In the genomic region with DNA sequence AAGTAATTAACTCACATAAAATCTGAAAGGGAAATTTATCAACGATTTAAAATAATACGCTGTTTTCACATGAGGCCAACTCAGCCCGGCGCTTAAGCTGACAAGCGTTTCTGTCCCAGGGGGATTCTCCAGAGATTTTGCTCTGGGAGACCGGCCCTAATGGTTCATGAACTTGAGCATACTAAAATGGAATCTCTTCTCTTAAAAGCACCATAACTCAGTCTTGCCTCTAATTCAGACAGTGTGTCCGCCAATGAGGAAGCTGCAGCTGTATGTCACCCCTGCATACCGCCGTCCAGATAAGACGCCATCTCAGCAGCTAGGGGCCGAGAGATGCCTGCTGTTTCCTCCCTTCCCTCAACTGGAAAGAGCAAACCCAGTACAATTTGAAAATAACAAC, we compare ENCODE assay signal across 22 mouse cellular contexts.
DNase-seq lines count a peak whose midpoint lies in the region; ATAC-seq and TF ChIP-seq lines count a peak whose summit lies in the region.
"Had no signal": no experiment of that assay in that cellular context is flagged by ENCODE, and none has a peak within 500 bp of the region (broad histone marks: within the 10 kb centered on the region; RNA-seq: fewer than 3 reads in every experiment).

No protein-coding gene starts in this region.

- no peak overlapping the region for H3K9ac ChIP-seq in kidney, embryonic 14.5 days (ENCODE audit: low read depth, low read length)
- no peak overlapping the region for H3K9ac ChIP-seq in kidney, postnatal 0 days (ENCODE audit: low read depth, low read length)
- H3K9ac ChIP-seq: forebrain, postnatal 0 days had no signal

- peaks cover 9% of the 10 kb centered on the region for H3K4me1 ChIP-seq in heart, embryonic 10.5 days
- no peaks in the 10 kb centered on the region for H3K4me1 ChIP-seq in kidney, adult 2 months (ENCODE audit: control insufficient read depth, insufficient read depth, low read length)
- peaks cover 10% of the 10 kb centered on the region; the same call in 1 of the 2 replicates for H3K4me1 ChIP-seq in kidney, embryonic 14.5 days (ENCODE audit: control insufficient read depth, insufficient read depth, low read length)
- no peaks in the 10 kb centered on the region for H3K4me1 ChIP-seq in kidney, postnatal 0 days (replicated peaks; ENCODE audit: insufficient read depth, low read length)
- H3K4me1 ChIP-seq: forebrain, embryonic 10.5 days had no signal

- H3K27me3 ChIP-seq in heart, embryonic 10.5 days (ENCODE audit: insufficient read depth, poor library complexity, severe bottlenecking): no peaks in the 10 kb centered on the region
- H3K27me3 ChIP-seq in kidney, adult 2 months (replicated peaks; ENCODE audit: control insufficient read depth, insufficient read depth, low read length): no peaks in the 10 kb centered on the region
- H3K27me3 ChIP-seq in kidney, embryonic 14.5 days (ENCODE audit: control insufficient read depth, insufficient read depth, low read length): no peaks in the 10 kb centered on the region
- no peaks in the 10 kb centered on the region for H3K27me3 ChIP-seq in kidney, postnatal 0 days (ENCODE audit: insufficient read depth, low read length)

- no peak overlapping the region for H3K4me2 ChIP-seq in kidney, embryonic 14.5 days (replicated peaks; ENCODE audit: low read depth, low read length)
- H3K4me2 ChIP-seq in kidney, postnatal 0 days (ENCODE audit: low read length): no peak overlapping the region
- H3K4me2 ChIP-seq: midbrain, embryonic 11.5 days had no signal

- intact Hi-C loops in left cerebral cortex, postnatal 10 days (cut with DNase I): no loop called here

- TF ChIP-seq POLR2A in kidney, adult 2 months (IDR thresholded peaks at IDR 0.05; ENCODE audit: low read depth, low read length): no peak

- ATAC-seq in kidney, embryonic 14.5 days (ENCODE audit: low FRiP score, low TSS enrichment): peak; percentile 84
- peak; percentile 66 for ATAC-seq in kidney, postnatal 0 days (replicated peaks; ENCODE audit: low FRiP score, low read depth)
- ATAC-seq: forebrain, postnatal 0 days; hindbrain, postnatal 0 days; intestine, embryonic 16.5 days had no signal

- H3K27ac ChIP-seq in heart, embryonic 10.5 days: no peak overlapping the region
- H3K27ac ChIP-seq in kidney, adult 2 months (ENCODE audit: insufficient read depth, low read depth, low read length): no peak overlapping the region
- H3K27ac ChIP-seq in kidney, embryonic 14.5 days (ENCODE audit: low read depth, low read length): no peak overlapping the region
- 0 out of 2 replicates have a peak overlapping the region, but pooled peaks have one; percentile 21 for H3K27ac ChIP-seq in kidney, postnatal 0 days
- H3K27ac ChIP-seq: forebrain, embryonic 10.5 days; hindbrain, postnatal 0 days had no signal

- WGBS in heart, embryonic 10.5 days: 70% methylated on average over 11 of the region's 11 CpGs
- 71% methylated on average over 11 of the region's 11 CpGs for WGBS in kidney, adult 2 months
- WGBS in kidney, embryonic 14.5 days: 59% methylated on average over 11 of the region's 11 CpGs
- WGBS in kidney, postnatal 0 days: 48% methylated on average over 11 of the region's 11 CpGs

- H3K36me3 ChIP-seq in heart, embryonic 10.5 days: no peaks in the 10 kb centered on the region
- H3K36me3 ChIP-seq in kidney, adult 2 months (ENCODE audit: control insufficient read depth, insufficient read depth, low read length): no peaks in the 10 kb centered on the region
- no peaks in the 10 kb centered on the region for H3K36me3 ChIP-seq in kidney, embryonic 14.5 days (ENCODE audit: control insufficient read depth, insufficient read depth, low read length)
- H3K36me3 ChIP-seq in kidney, postnatal 0 days (ENCODE audit: insufficient read depth, low read length): no peaks in the 10 kb centered on the region
- H3K36me3 ChIP-seq: forebrain, embryonic 10.5 days; G1E had no signal

- TF ChIP-seq CTCF in kidney, adult 2 months (conservative IDR thresholded peaks at IDR 0.05; ENCODE audit: insufficient read depth, insufficient read length, low read depth, low read length): no peak
- TF ChIP-seq CTCF in kidney, postnatal 0 days (IDR thresholded peaks at IDR 0.05; ENCODE audit: low read depth): no peak

- H3K9me3 ChIP-seq in heart, embryonic 10.5 days: no peaks in the 10 kb centered on the region
- H3K9me3 ChIP-seq in kidney, embryonic 14.5 days (ENCODE audit: control insufficient read depth, low read length): no peaks in the 10 kb centered on the region
- no peaks in the 10 kb centered on the region for H3K9me3 ChIP-seq in kidney, postnatal 0 days (replicated peaks; ENCODE audit: low read length)
- H3K9me3 ChIP-seq: forebrain, embryonic 10.5 days had no signal

- no peak overlapping the region for H3K4me3 ChIP-seq in heart, embryonic 10.5 days
- H3K4me3 ChIP-seq in kidney, adult 2 months (ENCODE audit: insufficient read depth, low read depth, low read length): no peak overlapping the region
- H3K4me3 ChIP-seq in kidney, embryonic 14.5 days (ENCODE audit: low read length): no peak overlapping the region
- no peak overlapping the region for H3K4me3 ChIP-seq in kidney, postnatal 0 days (replicated peaks; ENCODE audit: low read depth, low read length)
- H3K4me3 ChIP-seq: forebrain, embryonic 10.5 days had no signal

- peak; percentile 3 to 8 for DNase-seq in heart, adult 18-20 months
- no peak for DNase-seq in heart, embryonic 10.5 days (ENCODE audit: low spot score)
- peak; percentile 19 for DNase-seq in kidney, adult 2 months
- DNase-seq in kidney, adult 11 months: no peak
- peak; percentile 90 for DNase-seq in kidney, postnatal 0 days (ENCODE audit: low spot score)
- no peak for DNase-seq in left cerebral cortex, postnatal 10 days (ENCODE audit: extremely low spot score in 1 of 2, low spot score in 2 of 2)
- no peak for DNase-seq in thymus, postnatal 4 days
- DNase-seq: adrenal gland, adult 8-10 months; B cell, adult 2 months; cerebellum, adult 18-20 months; cerebellum, postnatal 14 days; forebrain, postnatal 0 days; gastrocnemius, postnatal 25 days; lung, postnatal 10 days; right cerebral cortex, postnatal 25 days; spleen, adult 18-20 months had no signal

Comparison
In these comparisons a context has a peak if more than half of its experiments do, and no peak if none do; other contexts are left out.
1. DNase-seq: peak in heart, adult 18-20 months (2 of 2), kidney, adult 2 months (single experiment) and kidney, postnatal 0 days (single experiment); none in heart, embryonic 10.5 days (single experiment), kidney, adult 11 months (single experiment), left cerebral cortex, postnatal 10 days (0 of 2) and thymus, postnatal 4 days (single experiment).